Mouse (Mus musculus) megakaryocyte, embryonic 14.5 days (primary cell): ENCODE results near the gene Hist1h2bj. TPM values are rescaled to one million over a fixed set of nuclear protein-coding genes. Genes with fewer than 3 reads are reported as not detected.

ENCODE experiments used
- H3K27me3 ChIP-seq: replicated peaks from 2 replicates; pipeline ENCODE3; 2012; ENCODE audit warnings: inconsistent platforms
- H3K36me3 ChIP-seq: replicated peaks from 2 replicates; pipeline ENCODE3; 2012; ENCODE audit warnings: low read length, inconsistent platforms, mixed read lengths
- H3K4me1 ChIP-seq: 2 replicates; pipeline ENCODE4 v1.6.1; 2012; ENCODE audit warnings: inconsistent platforms
- H3K4me3 ChIP-seq: replicated peaks from 2 replicates; pipeline ENCODE3; 2012; ENCODE audit warnings: moderate library complexity, mild to moderate bottlenecking, inconsistent platforms
- H3K9me3 ChIP-seq: 2 replicates; pipeline ENCODE4 v1.6.1; 2012; ENCODE audit warnings: inconsistent platforms
- FLI1 ChIP-seq: IDR thresholded peaks from 2 replicates; pipeline ENCODE4 v1.6.1; 2012; ENCODE audit warnings: low read length, inconsistent platforms, mixed read lengths
- GATA1 ChIP-seq: IDR thresholded peaks from 3 replicates; pipeline ENCODE4 v1.6.1; 2012; ENCODE audit warnings: mixed read lengths, low read length, inconsistent platforms, borderline replicate concordance
- polyA plus RNA-seq: library from polyadenylated mRNA; stranded (reverse); fragments of >175 nt; gene quantifications from 2 replicates; pipeline ENCODE4 v1.2.3, GENCODE M21; 2012; ENCODE audit warnings: low replicate concordance; ENCODE audit not compliant: insufficient read depth

Hist1h2bj gene
- polyA plus RNA-seq, 1 experiment, result 27.3 TPM

DNA sequence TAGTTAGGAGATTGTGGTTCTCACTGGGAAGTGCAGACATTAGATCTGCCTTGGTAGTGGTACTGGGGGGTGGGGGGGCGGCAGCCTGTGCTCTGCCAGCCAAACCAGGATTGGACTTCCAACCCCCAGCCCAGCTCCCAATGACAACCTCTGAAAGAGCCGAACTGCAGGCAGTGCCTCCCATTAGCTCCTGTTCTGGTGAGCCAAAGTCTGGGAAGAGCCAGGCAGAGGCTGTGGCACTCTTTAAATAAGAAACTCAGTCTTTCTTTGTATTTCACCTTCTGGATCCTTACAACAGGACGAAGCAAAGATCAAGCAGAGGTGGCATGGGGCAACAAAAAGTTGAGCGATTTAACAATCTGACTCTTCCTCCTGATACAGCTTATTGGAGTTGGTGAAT, 43.9 kb upstream of the Hist1h2bj start:
- Histone ChIP-seq H3K4me1 (peaks cover 71% of the 10 kb centered on the region), H3K4me3 (no peak overlapping the region), H3K27me3 (peaks cover 45% of the 10 kb centered on the region), H3K36me3 (no peaks in the 10 kb centered on the region), H3K9me3 (no peaks in the 10 kb centered on the region)
- TF ChIP-seq GATA1 (no peak), FLI1 (no peak)

DNA sequence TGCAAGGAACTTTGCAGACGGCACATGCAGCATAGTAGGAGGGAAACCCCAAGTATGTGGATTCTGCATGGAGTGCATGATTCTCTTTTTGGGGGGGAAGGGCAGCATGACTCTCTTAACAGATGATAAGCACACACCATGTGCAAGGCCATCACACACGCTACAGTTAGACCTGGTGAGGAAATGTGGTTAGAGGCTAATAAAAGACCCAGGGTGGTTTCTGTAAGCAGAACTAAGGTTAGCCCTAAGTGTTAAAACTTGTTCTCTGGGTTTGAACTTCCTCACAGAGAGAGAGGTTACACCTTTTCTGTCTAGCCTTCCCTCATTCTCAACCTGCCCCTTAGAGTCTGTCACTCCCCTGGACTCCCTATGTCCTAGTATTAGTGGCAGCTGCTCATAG, 41.7 kb upstream of the Hist1h2bj start:
- no peak for TF ChIP-seq FLI1
- TF ChIP-seq GATA1, result no peak
- no peaks in the 10 kb centered on the region for H3K9me3 ChIP-seq
- peaks cover 60% of the 10 kb centered on the region for H3K27me3 ChIP-seq
- H3K4me1 ChIP-seq, result peaks cover 75% of the 10 kb centered on the region
- no peaks in the 10 kb centered on the region for H3K36me3 ChIP-seq
- peak overlapping the region; percentile 87 for H3K4me3 ChIP-seq

DNA sequence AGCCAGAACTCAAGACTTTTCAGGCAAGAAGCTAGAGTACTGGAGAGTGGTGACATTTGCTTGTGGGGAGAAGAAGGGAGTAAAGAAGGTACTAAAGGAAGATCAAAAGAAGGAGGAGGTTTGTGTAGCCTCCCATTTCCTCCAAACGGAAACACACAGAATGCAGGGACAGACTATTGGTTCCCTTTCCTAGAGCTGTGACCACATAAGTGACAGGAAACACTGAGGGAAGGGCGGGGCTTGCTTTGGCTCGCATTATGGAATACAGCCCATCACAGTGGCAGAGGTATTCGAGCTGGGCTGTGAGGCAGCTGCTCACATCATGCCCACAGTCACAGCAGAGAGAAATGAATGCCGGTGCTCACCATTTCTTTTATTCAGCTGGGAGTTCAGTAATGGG, 41.2 kb upstream of the Hist1h2bj start:
- Histone ChIP-seq H3K36me3 (no peaks in the 10 kb centered on the region), H3K4me3 (peak overlapping the region; percentile 87), H3K27me3 (peaks cover 61% of the 10 kb centered on the region), H3K4me1 (peaks cover 76% of the 10 kb centered on the region), H3K9me3 (no peaks in the 10 kb centered on the region)
- TF ChIP-seq FLI1 (no peak), GATA1 (no peak)

DNA sequence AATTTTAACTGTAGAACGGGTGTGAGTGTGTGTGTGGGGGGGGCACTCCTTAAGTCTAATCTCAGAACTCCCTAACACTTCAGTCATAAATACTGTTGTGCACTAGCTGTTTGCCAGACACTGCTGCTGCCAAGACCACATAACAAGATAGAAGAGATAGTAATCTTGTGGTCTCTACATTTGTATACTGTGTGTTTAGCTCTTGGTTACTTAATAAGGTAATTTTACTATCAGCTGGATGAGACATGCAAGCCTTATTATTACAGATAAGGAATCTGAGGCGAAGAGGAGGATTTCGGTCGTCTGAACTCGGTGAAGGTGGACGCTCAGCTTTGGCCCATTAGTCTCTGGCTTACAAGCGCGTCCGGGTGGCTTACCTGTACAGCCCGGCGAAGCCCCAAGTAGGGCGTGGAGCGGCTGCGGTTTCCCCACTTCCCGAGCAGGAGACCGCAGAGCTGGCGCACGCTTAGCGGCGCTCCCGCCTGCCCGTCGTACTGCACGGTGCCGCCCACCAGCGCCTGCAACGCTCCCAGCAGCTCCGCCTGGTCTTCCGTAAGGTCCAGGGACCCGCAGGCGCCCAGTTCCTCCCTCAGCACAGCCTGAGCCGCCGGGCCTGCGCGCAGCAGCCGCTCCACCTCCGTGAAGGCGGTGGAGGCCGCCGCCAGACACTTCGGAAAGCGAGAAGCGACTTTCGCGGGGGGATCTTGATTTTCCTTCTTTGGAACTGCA, 37.2 kb upstream of the Hist1h2bj start:
- no peak for TF ChIP-seq FLI1
- TF ChIP-seq GATA1, result no peak
- peaks cover 74% of the 10 kb centered on the region for H3K27me3 ChIP-seq
- H3K4me1 ChIP-seq, result peaks cover 78% of the 10 kb centered on the region
- no peaks in the 10 kb centered on the region for H3K9me3 ChIP-seq
- no peaks in the 10 kb centered on the region for H3K36me3 ChIP-seq
- H3K4me3 ChIP-seq, result peak overlapping the region; percentile 92

- Histone ChIP-seq H3K27me3 (peaks cover 76% of the 10 kb centered on the region), H3K36me3 (no peaks in the 10 kb centered on the region), H3K9me3 (no peaks in the 10 kb centered on the region), H3K4me1 (peaks cover 71% of the 10 kb centered on the region), H3K4me3 (peak overlapping the region; percentile 92)
- no peak for TF ChIP-seq GATA1
- no peak for TF ChIP-seq FLI1
These were observed 36.5 kb upstream of the Hist1h2bj start for GRCm38 (mm10) chr13:22006334-22007120.

DNA sequence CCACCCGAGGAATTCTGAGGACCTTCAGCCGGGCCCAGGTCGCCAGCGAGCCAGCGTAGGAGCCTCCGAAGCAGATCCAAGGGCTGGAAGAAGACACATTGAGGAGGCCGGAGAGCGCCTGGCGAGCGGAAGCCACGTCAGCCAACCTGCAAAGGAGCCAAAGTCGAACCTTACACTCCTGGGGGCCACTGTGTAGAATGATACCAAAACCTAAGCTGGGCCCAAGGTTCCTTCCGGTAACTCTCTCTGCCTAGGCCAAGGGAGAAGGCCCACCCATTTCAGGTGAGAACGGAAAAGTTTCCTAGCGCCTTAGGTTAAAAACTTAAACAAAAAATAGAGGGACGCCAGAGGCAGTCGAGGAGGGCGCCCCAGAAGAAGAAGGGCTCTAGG, 35.9 kb upstream of the Hist1h2bj start:
- Histone ChIP-seq H3K27me3 (peaks cover 79% of the 10 kb centered on the region), H3K4me1 (peaks cover 65% of the 10 kb centered on the region), H3K4me3 (peak overlapping the region; percentile 92), H3K36me3 (no peaks in the 10 kb centered on the region), H3K9me3 (no peaks in the 10 kb centered on the region)
- no peak for TF ChIP-seq FLI1
- TF ChIP-seq GATA1, result no peak

DNA sequence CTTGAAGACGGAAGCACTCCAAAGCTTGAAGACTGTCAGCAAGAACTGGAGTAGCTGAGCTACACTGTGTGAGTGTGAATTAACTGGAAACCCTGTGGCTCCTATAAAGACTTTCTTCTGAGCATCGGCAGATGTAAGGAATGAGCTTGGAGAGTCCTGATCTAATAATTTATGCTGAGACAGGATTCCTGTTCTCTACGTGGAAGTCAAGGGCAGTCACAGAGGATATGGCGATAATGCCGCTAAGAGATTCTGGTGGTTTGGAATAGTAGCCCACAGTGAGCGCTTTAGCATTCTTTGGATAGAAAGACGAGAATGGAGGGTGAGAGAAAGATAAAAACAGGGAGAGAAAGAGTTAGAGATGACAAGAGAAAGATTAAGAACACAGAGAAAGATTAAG, 35.1 kb upstream of the Hist1h2bj start:
- Histone ChIP-seq H3K36me3 (no peaks in the 10 kb centered on the region), H3K4me3 (no peak overlapping the region), H3K4me1 (peaks cover 57% of the 10 kb centered on the region), H3K27me3 (peaks cover 85% of the 10 kb centered on the region), H3K9me3 (no peaks in the 10 kb centered on the region)
- TF ChIP-seq GATA1 (no peak), FLI1 (no peak)

DNA sequence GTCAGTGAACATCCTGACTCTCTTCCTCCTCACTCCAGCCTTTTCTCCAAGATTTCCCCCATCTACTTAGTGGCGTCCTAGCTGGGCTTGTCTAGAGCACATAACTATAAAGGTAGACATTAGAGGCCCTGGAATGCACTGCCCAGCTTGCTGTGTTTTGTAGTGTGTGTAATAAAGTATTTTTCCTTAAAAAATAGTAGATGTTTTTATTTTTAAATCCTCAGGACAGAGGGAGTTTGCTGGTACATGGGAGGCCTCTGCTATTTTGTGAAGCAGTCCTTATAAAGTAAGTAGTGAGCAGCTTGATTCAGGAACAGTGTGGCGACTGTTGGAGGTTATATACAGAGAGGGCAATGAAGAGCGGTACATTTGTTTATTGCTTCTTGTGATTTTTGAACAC, 34.3 kb upstream of the Hist1h2bj start:
- H3K9me3 ChIP-seq, result no peaks in the 10 kb centered on the region
- no peaks in the 10 kb centered on the region for H3K36me3 ChIP-seq
- TF ChIP-seq FLI1, result no peak
- H3K4me1 ChIP-seq, result peaks cover 52% of the 10 kb centered on the region
- peaks cover 90% of the 10 kb centered on the region for H3K27me3 ChIP-seq
- H3K4me3 ChIP-seq, result no peak overlapping the region

GRCm38 (mm10) chr13:22009642-22010041, 33.4 kb upstream of the Hist1h2bj start, which contains the start of gene Prss16:
Gene Prss16, minus strand, starts transcription at chr13:22009742.
- Histone ChIP-seq H3K9me3 (no peaks in the 10 kb centered on the region), H3K27me3 (peaks cover 92% of the 10 kb centered on the region), H3K4me3 (no peak within 1 kb of the TSS), H3K4me1 (peaks cover 52% of the 10 kb centered on the region), H3K36me3 (no peaks in the 10 kb centered on the region)
- TF ChIP-seq GATA1 (no peak), FLI1 (no peak)

DNA sequence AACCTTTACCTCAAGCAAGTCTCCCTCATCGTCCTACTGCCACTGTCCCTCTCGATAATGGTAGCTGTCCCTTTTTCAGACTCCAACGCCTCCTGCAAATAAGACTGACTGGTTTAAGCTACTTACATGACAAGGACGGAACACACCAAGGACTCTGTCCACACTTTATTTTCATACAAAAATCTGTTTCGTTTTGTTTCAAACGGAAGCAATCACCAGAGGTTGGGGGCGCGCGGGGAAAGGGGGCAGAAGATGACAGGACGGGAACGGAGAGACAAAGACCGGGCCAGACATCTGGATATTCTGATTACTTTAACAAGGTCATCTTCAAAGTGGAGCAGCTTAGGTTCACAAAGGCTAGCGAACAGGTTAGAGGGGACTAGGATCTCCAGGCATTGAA, 29.3 kb upstream of the Hist1h2bj start:
- peaks cover 58% of the 10 kb centered on the region for H3K27me3 ChIP-seq

More for the DNA sequence above, 29.3 kb upstream of the Hist1h2bj start:
- H3K36me3 ChIP-seq, result no peaks in the 10 kb centered on the region
- H3K9me3 ChIP-seq, result no peaks in the 10 kb centered on the region
- H3K4me3 ChIP-seq, result peak overlapping the region; percentile 76
- no peak for TF ChIP-seq GATA1
- no peak for TF ChIP-seq FLI1
- H3K4me1 ChIP-seq, result peaks cover 45% of the 10 kb centered on the region
